Mouse (Mus musculus) lung, postnatal 0 days (tissue): ENCODE measurements around the gene Ankdd1b.

Experiments
- CTCF ChIP-seq: IDR thresholded peaks from 2 replicates; pipeline ENCODE4 v1.5.1; 2016; ENCODE audit warnings: antibody characterized with exemption, mild to moderate bottlenecking
- EP300 ChIP-seq: IDR thresholded peaks from 2 replicates; pipeline ENCODE4 v1.6.1; 2016; ENCODE audit warnings: antibody characterized with exemption, mild to moderate bottlenecking, control low read depth

- TF ChIP-seq EP300 (no peak), CTCF (no peak)
Measured at GRCm38 (mm10) chr13:96506313-96506712, 35.3 kb upstream of the Ankdd1b start.
